Mouse (Mus musculus) cortical plate, adult 2 months (tissue): Measurements from ENCODE around the gene Hnrnph3.

Source experiments
- CTCF ChIP-seq: fragments of 200-500 bp; IDR thresholded peaks from 2 replicates; pipeline ENCODE4 v1.5.1; 2011; ENCODE audit warnings: mild to moderate bottlenecking, control low read depth, low read length; ENCODE audit not compliant: insufficient read depth; ENCODE audit errors: extremely low read depth
- POLR2A ChIP-seq: fragments of 200-500 bp; IDR thresholded peaks from 2 replicates; pipeline ENCODE4 v1.6.1; 2011; ENCODE audit warnings: mild to moderate bottlenecking, low read length, control low read depth; ENCODE audit not compliant: insufficient read depth; ENCODE audit errors: extremely low read depth

DNA sequence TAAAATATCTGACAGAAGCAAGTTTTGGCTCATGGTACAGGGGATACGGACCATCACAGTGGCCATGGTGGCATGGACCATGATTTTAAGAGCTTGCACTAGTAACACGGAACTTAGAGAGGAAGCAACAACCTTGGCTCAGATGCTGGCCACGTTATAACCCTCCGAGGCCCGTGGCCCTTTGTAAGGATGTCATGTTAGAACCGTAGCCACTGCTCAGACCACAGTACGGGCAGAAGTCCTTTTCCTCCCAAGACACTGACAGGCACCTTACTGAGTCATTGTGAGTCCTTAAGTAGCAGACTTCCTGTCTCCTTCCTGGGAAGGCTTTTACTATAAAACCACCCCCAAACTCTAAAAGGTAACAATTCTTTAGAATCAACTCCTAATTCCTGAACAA is 27.2 kb upstream of the Hnrnph3 start:
- TF ChIP-seq POLR2A (no peak), CTCF (no peak)
